Mouse (Mus musculus) naive thymus-derived CD4-positive, alpha-beta T cell, adult 2 months (primary cell): ENCODE measurements at regions not wholly inside any gene's neighbourhood (a gene's known extent, or its start where the extent isn't known, plus 50 kb on each side); places are given as distances from the start of the nearest gene placed in this dataset.
A peak's percentile ranks its signal among the peaks of the same experiment; 100 is the strongest.

ENCODE experiments used
- DNase-seq: peaks from one replicate; pipeline ENCODE4 v3.0.0-alpha.2; 2011; ENCODE audit warnings: low read depth

- DNase-seq: no peak
Measured at GRCm38 (mm10) chr4:56263822-56264221, 476.0 kb upstream of the Gm26657 start.

DNA sequence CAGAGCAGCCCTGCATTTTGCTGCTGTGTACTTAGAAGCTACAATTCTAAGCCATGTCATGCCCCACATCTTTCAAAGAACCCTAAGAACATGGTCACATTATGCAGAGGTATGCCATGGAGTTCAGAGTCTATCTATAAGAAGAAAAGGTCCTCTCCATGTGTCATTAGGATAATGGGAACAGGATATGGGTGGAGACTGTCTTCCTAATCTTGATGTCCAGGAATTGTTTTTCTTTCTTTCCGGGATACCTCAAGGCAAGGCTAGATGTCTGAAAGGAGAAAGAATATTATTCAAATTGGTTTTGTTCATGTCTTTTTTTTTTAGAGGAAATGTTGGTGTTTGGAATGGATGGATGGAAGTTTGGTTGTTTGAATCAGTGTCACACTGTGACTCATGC is 477.3 kb upstream of the Gm26657 start:
- DNase-seq: no peak

DNA sequence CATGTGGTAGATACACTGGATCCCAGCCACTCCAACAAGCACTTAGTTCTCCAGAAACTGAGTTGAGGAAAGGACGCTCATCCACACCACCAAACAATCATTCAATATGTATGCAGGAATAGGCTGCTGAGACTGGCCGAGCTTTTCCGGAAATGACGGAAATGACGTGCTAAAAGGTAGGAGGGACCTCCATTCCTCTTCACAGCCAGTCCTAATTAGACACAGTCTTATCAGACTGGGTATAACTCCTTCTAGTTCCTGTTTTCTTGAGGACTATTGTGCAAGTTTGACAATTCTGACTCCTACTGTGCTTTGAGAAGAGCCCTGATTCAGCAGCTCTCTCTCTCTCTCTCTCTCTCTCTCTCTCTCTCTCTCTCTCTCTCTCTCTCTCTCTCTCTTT is 477.9 kb upstream of the Gm26657 start:
- no peak for DNase-seq

GRCm38 (mm10) chr4:56252375-56252774 is 487.5 kb upstream of the Gm26657 start:
- DNase-seq: no peak

- DNase-seq: no peak
Measured at GRCm38 (mm10) chr4:56251766-56252165, 488.1 kb upstream of the Gm26657 start.

DNA sequence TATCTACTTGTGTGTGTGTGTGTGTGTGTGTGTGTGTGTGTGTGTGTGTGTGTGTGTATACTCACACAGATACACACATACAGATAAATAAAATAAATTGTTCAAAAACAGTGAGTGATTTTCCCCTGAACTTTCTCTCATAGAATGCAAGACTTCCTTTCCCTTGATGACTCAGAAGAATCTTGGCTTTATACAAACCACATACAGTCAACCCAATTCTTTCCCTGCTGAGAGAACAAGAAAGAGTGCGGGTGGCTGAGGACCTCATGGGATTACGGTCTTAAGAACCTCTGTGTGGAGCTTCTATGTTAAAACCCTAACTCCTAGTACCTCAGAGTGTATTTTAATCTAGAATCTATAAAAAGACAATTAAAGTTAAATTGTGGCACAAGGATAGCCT is 489.3 kb upstream of the Gm26657 start:
- no peak for DNase-seq

GRCm38 (mm10) chr4:56243863-56244262 is 496.0 kb upstream of the Gm26657 start:
- DNase-seq: no peak

GRCm38 (mm10) chr4:56238496-56239488 is 501.1 kb upstream of the Gm26657 start:
- DNase-seq: no peak

DNA sequence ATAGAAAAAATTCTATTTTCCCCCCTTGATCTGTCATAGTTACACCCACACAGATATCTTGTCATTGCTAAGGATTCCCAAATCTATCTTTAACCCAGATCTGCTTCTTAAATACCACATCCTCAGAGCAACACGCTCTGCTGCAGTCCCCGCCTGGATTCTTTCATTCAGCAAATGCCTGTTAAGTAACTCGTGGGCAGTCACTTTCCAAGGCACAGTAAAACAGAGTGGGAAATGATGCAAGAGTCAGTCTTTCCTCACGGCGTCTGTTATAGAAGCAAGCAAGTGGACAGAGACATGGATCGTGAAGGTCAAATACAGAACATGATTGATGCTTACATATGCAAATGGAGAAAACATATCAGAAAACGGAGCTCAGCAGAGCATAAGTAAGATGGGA is 508.5 kb upstream of the Gm26657 start:
- no peak for DNase-seq

- DNase-seq: no peak
Measured at GRCm38 (mm10) chr4:56230451-56230850, 509.4 kb upstream of the Gm26657 start.

DNA sequence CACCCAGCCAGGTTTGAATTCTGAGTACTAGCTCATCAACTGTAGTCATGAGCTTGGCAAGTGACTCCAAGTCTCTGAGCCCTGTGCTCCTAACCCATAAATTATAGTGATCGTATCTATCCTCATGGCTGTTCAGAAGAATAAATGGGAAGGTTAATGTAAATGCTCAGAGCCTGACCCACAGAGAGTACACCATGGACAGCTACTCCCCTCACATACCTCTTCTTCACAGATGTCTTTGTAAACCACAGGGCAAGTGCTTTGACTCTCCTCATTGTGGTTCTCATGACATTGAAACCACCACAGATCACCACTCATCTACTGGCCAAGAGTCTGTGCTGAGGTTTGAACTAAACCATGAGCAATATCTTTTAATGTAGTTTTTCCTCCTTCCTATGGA is 513.4 kb upstream of the Gm26657 start:
- no peak for DNase-seq

DNA sequence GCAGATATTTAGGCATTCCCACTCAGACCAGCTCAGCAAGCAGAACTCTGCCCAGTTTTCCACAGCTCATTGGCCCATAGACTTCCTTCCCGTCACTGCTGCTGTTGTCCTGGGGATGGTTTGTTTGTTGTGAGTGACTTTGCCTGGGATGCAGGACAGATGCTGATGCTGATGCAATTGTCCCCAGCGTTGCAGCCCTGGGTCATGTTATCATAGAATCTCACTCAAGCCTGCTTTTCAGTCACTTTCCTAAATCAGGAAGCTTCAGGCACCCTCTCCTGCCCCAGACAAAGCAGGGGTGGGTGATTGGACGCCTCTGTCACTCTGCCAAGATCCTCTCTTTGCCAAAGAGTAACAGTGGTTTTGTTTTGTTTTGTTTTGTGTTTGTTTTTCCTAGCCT is 515.3 kb upstream of the Gm26657 start:
- no peak for DNase-seq

DNA sequence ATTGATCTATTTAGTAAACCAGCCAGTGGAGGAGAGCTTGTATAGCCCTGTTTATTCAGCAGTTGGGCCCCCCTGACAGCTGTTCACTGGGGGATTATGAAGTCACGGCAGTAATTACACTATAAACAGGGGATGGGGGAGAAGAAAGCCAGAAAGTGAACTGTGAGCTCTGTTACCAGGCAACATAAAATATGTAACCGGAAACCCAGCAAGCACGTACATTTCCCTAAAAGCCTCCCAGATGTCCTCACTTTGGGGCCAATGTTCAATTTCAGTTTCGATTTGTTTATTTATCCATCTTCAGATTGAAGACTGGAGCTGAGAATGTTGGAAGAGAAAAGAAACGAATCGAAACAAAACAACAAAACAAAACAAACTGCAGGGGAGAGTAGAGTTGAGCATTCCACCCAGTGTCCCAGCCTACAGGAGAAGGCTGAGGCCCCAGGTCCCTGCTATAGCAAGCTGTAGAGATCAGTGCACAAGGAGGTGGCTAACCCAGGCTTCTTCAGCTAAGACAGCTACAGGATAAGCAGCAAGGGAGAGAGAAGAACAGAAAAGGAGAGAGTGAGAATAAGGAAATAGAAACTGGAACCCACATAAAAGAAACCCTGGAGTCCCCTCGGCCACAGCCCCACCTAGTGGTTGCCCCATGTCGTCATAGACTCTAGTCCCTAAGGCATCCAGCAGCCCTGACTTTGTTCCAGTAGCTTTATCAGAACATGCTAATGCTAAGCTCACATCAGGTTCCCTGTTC is 517.7 kb upstream of the Gm26657 start:
- peak; percentile 79 for DNase-seq

GRCm38 (mm10) chr4:56220531-56220930 is 519.3 kb upstream of the Gm26657 start:
- DNase-seq: no peak

GRCm38 (mm10) chr4:56209499-56209898 is 530.4 kb upstream of the Gm26657 start:
- DNase-seq: no peak

DNA sequence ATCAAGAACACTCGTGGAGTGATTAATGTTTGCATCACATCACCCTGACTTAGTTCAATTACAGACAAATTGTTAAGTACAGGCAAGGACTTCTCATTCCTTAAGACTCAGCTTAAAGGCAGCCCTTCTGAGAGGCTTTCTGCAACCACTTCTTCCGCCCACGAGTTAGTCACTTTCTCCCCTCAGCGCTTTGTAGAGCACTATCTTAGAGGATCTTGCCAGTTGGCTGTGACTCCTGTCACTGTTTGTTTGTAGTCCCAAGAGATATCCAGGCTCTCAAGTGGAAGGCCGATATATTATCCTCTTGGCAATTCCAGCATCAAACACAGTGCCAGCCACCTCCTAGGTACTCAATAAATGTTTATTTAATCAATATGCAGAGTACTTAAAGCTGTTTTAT is 532.1 kb upstream of the Gm26657 start:
- no peak for DNase-seq

- no peak for DNase-seq
Measured at GRCm38 (mm10) chr4:56205069-56205468, 534.8 kb upstream of the Gm26657 start.

- no peak for DNase-seq
Measured at GRCm38 (mm10) chr4:56193365-56193764, 546.5 kb upstream of the Gm26657 start.

DNA sequence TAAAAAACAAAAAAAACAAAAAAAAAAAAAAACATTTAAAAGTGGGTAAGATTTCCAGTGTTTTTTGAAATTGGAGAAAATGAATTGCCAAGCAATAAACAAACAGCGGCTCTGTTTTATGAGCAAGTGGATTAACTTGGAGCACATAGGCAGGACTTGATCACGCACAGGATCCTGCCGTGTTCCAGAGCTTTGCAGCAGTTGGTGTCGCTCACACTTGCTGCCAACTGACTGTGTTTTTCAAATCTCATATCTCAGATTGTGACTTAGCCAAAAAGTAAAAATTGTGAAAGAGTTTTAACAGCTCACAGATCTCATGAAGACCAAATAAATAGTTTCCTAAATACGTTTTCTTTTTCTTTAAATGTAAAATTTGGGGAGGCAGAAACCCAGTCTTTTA is 547.4 kb upstream of the Gm26657 start:
- DNase-seq: no peak

DNA sequence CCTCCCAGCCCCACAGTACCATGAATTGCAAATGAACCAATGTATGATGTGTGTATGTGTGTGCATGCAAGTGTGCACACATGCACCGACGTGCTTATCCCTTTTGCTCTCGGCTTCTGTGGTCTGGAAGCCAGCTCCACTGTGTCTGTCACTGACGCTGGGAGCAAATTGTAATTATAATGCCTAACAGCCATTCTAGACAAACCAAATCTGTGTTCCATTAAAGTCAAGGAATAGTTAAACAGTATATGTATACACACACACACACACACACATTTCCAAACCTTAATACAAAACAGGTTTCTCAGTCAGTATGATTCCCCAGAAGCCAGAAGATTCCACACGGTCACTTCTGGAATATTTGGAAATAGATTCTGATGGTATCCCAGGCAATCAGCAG is 560.3 kb upstream of the Gm26657 start:
- no peak for DNase-seq

DNA sequence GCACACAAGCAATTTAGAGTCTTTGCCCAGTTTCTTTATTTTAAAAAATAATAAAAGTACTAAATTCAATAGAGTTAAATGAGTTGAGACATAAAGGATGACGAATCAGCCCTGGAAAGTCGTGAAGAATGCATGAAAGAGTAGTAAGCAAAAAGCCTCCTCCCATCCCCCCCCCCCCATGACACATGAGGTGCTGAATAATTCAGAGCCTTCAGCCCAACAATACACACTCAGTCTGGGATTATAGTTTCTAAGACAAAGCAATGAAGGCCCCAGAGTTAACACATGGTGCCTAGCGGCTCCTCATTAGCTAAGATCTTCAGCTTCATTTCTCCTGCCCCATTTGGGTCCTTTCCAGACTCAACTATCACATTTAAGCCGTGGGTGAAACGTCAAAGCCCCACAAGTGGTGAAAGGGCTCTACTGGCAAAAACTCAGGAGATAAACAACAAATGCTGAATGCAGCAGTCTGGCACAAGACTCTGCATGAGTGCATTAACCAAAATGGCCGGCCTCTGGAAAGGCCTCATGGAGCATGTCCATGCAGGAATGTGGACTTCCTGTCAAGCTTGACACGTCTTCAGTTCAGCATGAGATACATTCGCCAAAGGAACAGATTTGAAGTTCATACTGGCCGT is 560.9 kb upstream of the Gm26657 start:
- no peak for DNase-seq

- no peak for DNase-seq
Measured at GRCm38 (mm10) chr4:56161257-56161594, 578.6 kb upstream of the Gm26657 start.
